Comparison of ENCODE assay signal across 8 mouse cellular contexts in the genomic region with DNA sequence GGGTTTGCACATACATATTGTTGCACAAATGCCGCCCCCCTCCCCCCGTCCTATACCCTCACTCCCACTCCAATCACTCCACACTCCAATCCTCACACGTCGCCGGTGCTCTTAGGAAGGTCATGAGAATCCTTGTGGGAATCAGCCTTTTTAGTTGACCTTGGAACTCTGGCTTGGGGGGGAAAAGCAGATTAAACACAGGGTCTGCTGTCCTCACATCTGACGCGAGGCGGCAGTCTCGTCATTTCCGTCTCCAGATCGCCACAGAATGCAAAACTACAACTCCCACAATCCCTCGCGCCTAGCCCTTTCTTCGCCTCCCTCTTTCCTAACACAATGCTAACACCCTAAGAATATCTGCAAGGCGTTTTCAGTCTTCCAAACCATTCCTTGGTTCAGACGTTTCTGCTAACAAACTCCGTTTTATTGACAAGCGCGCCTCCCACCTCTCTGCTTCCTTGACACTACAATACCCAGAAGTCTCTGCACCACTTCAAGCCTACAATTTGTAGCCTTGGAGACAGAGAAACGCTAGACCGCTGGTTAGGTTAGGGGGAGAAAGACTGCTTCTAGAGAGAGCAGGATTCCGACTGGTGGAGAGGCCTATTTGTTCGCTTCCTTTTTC. TPM values are rescaled to one million over a fixed set of nuclear protein-coding genes. Genes with fewer than 3 reads are reported as not detected.
DNase-seq lines count a peak whose midpoint lies in the region; ATAC-seq and TF ChIP-seq lines count a peak whose summit lies in the region.

No protein-coding gene starts in this region.

- TF ChIP-seq CTCF in CH12.LX (conservative IDR thresholded peaks at IDR 0.05 in 1 of 2, IDR thresholded peaks at IDR 0.05 in 1 of 2; ENCODE audit: low read depth in 2 of 2, low read length in 2 of 2): peak in 1 of 2 experiments; percentile 66; a peak in 2 of 4 replicates
- peak; percentile 39 for TF ChIP-seq CTCF in heart, postnatal 0 days (IDR thresholded peaks at IDR 0.05; ENCODE audit: low read depth)
- peak; percentile 48; the same call in 1 of the 2 replicates for TF ChIP-seq CTCF in testis, adult 2 months (IDR thresholded peaks at IDR 0.05; ENCODE audit: control insufficient read depth, insufficient read depth, insufficient replicate concordance, low read depth, low read length)

- peak; percentile 64 for TF ChIP-seq POLR2A in CH12.LX (IDR thresholded peaks at IDR 0.05; ENCODE audit: low read depth, low read length)
- TF ChIP-seq POLR2A in testis, adult 2 months (IDR thresholded peaks at IDR 0.05; ENCODE audit: control insufficient read depth, low read depth, low read length): peak; percentile 46

- peak overlapping the region; percentile 72 for H3K4me2 ChIP-seq in CH12.LX (ENCODE audit: insufficient read depth, low read depth, poor library complexity, severe bottlenecking)
- H3K4me2 ChIP-seq in forebrain, embryonic 11.5 days (ENCODE audit: low read depth, low read length, severe bottlenecking): peak overlapping the region; percentile 64
- peak overlapping the region; percentile 70 for H3K4me2 ChIP-seq in heart, postnatal 0 days (ENCODE audit: low read depth, low read length)
- peak overlapping the region; percentile 75 for H3K4me2 ChIP-seq in liver, embryonic 16.5 days (ENCODE audit: low read depth, low read length)
- H3K4me2 ChIP-seq in neural tube, embryonic 13.5 days: peak overlapping the region; percentile 60

- dilution Hi-C loops in CH12.LX (cut with MboI; ENCODE audit: extremely low pct_ligation_motif_present, extremely low pct_unique_long_range_greater_than_20kb, low sequenced_read_pairs): no loop called here

- no peaks in the 10 kb centered on the region; the same call in 1 of the 2 replicates for H3K79me2 ChIP-seq in CH12.LX (replicated peaks; ENCODE audit: control insufficient read depth, extremely low read depth, insufficient read depth, poor library complexity, severe bottlenecking)

- H3K9me3 ChIP-seq in CH12.LX (replicated peaks; ENCODE audit: low read length): no peaks in the 10 kb centered on the region
- no peaks in the 10 kb centered on the region for H3K9me3 ChIP-seq in forebrain, embryonic 11.5 days (ENCODE audit: control insufficient read depth, low read length)
- no peaks in the 10 kb centered on the region for H3K9me3 ChIP-seq in heart, postnatal 0 days (replicated peaks; ENCODE audit: control insufficient read depth, low read length)
- H3K9me3 ChIP-seq in liver, embryonic 16.5 days (replicated peaks; ENCODE audit: control insufficient read depth, low read length): no peaks in the 10 kb centered on the region
- no peaks in the 10 kb centered on the region for H3K9me3 ChIP-seq in neural tube, embryonic 13.5 days

- peak overlapping the region; percentile 66 to 84 (median 72) for H3K4me3 ChIP-seq in CH12.LX (replicated peaks in 1 of 3; ENCODE audit: low read depth in 2 of 3, low read length in 2 of 3, poor library complexity in 1 of 3)
- H3K4me3 ChIP-seq in forebrain, embryonic 11.5 days (ENCODE audit: low read depth, low read length): peak overlapping the region; percentile 44
- peak overlapping the region; percentile 61 for H3K4me3 ChIP-seq in heart, postnatal 0 days (ENCODE audit: low read depth, low read length)
- H3K4me3 ChIP-seq in liver, embryonic 16.5 days (ENCODE audit: low read depth, low read length): peak overlapping the region; percentile 64
- peak overlapping the region; percentile 51 for H3K4me3 ChIP-seq in neural tube, embryonic 13.5 days
- peak overlapping the region; percentile 85 for H3K4me3 ChIP-seq in testis, adult 2 months (ENCODE audit: control insufficient read depth, low read depth, low read length)

- no peak for TF ChIP-seq EP300 in CH12.LX (IDR thresholded peaks at IDR 0.05; ENCODE audit: low read length)
- no peak for TF ChIP-seq EP300 in heart, postnatal 0 days (IDR thresholded peaks at IDR 0.05; ENCODE audit: low read depth)

- peak; percentile 82 for DNase-seq in CH12.LX (ENCODE audit: extremely low read depth)
- DNase-seq in c-Kit-positive CD71-negative TER-119-negative erythroid progenitor cells, embryonic 14.5 days (ENCODE audit: low read depth): peak; percentile 83
- DNase-seq in forebrain, embryonic 11.5 days (ENCODE audit: low spot score): peak; percentile 87
- peak; percentile 89 for DNase-seq in heart, postnatal 0 days (ENCODE audit: low spot score)
- DNase-seq in kidney, postnatal 4 days: peak; percentile 83 to 89

- peak; percentile 44 for TF ChIP-seq RAD21 in CH12.LX (IDR thresholded peaks at IDR 0.05; ENCODE audit: low read depth, low read length)

- H3K27ac ChIP-seq in CH12.LX (ENCODE audit: insufficient read depth, low read depth): peak overlapping the region; percentile 50
- H3K27ac ChIP-seq in forebrain, embryonic 11.5 days (ENCODE audit: low read depth, low read length): peak overlapping the region; percentile 67
- H3K27ac ChIP-seq in heart, postnatal 0 days (ENCODE audit: low read depth): peak overlapping the region; percentile 82
- H3K27ac ChIP-seq in liver, embryonic 16.5 days (ENCODE audit: low read length): peak overlapping the region; percentile 85
- peak overlapping the region; percentile 82 for H3K27ac ChIP-seq in neural tube, embryonic 13.5 days (replicated peaks)
- H3K27ac ChIP-seq in testis, adult 2 months (ENCODE audit: control insufficient read depth, insufficient read depth, low read depth, low read length): peak overlapping the region; percentile 92

- no peaks in the 10 kb centered on the region for H3K27me3 ChIP-seq in CH12.LX (replicated peaks)
- H3K27me3 ChIP-seq in forebrain, embryonic 11.5 days (ENCODE audit: control insufficient read depth, insufficient read depth, low read length): no peaks in the 10 kb centered on the region
- no peaks in the 10 kb centered on the region for H3K27me3 ChIP-seq in heart, postnatal 0 days (ENCODE audit: control insufficient read depth, insufficient read depth, low read length)
- H3K27me3 ChIP-seq in liver, embryonic 16.5 days (ENCODE audit: control insufficient read depth, insufficient read depth, low read depth, low read length): no peaks in the 10 kb centered on the region
- H3K27me3 ChIP-seq in neural tube, embryonic 13.5 days: no peaks in the 10 kb centered on the region
- H3K27me3 ChIP-seq in testis, adult 2 months (ENCODE audit: control insufficient read depth, insufficient read depth, low read length): no peaks in the 10 kb centered on the region

- H3K4me1 ChIP-seq in CH12.LX (ENCODE audit: control insufficient read depth in 1 of 2, insufficient read depth in 2 of 2): peaks cover 11 to 25% of the 10 kb centered on the region in 2 experiments; a peak in 3 of 4 replicates
- H3K4me1 ChIP-seq in forebrain, embryonic 11.5 days (replicated peaks; ENCODE audit: control insufficient read depth, insufficient read depth, low read length): peaks cover 4% of the 10 kb centered on the region; the same call in 1 of the 2 replicates
- H3K4me1 ChIP-seq in heart, postnatal 0 days (ENCODE audit: control insufficient read depth, insufficient read depth): peaks cover 10% of the 10 kb centered on the region; the same call in 1 of the 2 replicates
- H3K4me1 ChIP-seq in liver, embryonic 16.5 days (ENCODE audit: control insufficient read depth, low read depth, low read length): peaks cover 31% of the 10 kb centered on the region
- peaks cover 29% of the 10 kb centered on the region for H3K4me1 ChIP-seq in neural tube, embryonic 13.5 days (replicated peaks)
- peaks cover 12% of the 10 kb centered on the region for H3K4me1 ChIP-seq in testis, adult 2 months (ENCODE audit: control insufficient read depth, insufficient read depth, low read length)

- in situ Hi-C loops in CH12.LX (cut with MboI; ENCODE audit: low pct_ligation_motif_present, low pct_unique_long_range_greater_than_20kb, low sequenced_read_pairs): loop anchor here (25.0 kb wide), 1 partner anchor 104 kb away; a partner anchor contains a TSS

- peaks cover 0 to 5% of the 10 kb centered on the region in 2 experiments for H3K36me3 ChIP-seq in CH12.LX (replicated peaks in 1 of 2; ENCODE audit: control insufficient read depth in 1 of 2, insufficient read depth in 1 of 2, low read length in 1 of 2)
- no peaks in the 10 kb centered on the region for H3K36me3 ChIP-seq in forebrain, embryonic 11.5 days (ENCODE audit: control insufficient read depth, insufficient read depth, low read length)
- no peaks in the 10 kb centered on the region for H3K36me3 ChIP-seq in heart, postnatal 0 days (replicated peaks; ENCODE audit: control insufficient read depth, insufficient read depth, low read length)
- no peaks in the 10 kb centered on the region for H3K36me3 ChIP-seq in liver, embryonic 16.5 days (ENCODE audit: control insufficient read depth, insufficient read depth)
- H3K36me3 ChIP-seq in neural tube, embryonic 13.5 days: no peaks in the 10 kb centered on the region
- H3K36me3 ChIP-seq in testis, adult 2 months (ENCODE audit: control insufficient read depth, insufficient read depth, low read length): no peaks in the 10 kb centered on the region

- under 1% methylated on average over 23 of the region's 23 CpGs for WGBS in forebrain, embryonic 11.5 days
- WGBS in heart, postnatal 0 days: 1% methylated on average over 23 of the region's 23 CpGs
- WGBS in liver, embryonic 16.5 days (ENCODE audit: insufficient replicate concordance): under 1% methylated on average over 23 of the region's 23 CpGs
- 1% methylated on average over 23 of the region's 23 CpGs for WGBS in neural tube, embryonic 13.5 days

- ATAC-seq in forebrain, embryonic 11.5 days (replicated peaks; ENCODE audit: low FRiP score): peak; percentile 66
- ATAC-seq in heart, postnatal 0 days (ENCODE audit: insufficient read depth, low read depth): peak; percentile 52
- peak; percentile 33 for ATAC-seq in liver, embryonic 16.5 days (ENCODE audit: low read depth)
- ATAC-seq in neural tube, embryonic 13.5 days (ENCODE audit: low read depth): peak; percentile 67

- H3K9ac ChIP-seq in CH12.LX (ENCODE audit: insufficient read depth, low read depth): peak overlapping the region; percentile 72
- peak overlapping the region; percentile 70 for H3K9ac ChIP-seq in forebrain, embryonic 11.5 days (ENCODE audit: low read length)
- peak overlapping the region; percentile 63 for H3K9ac ChIP-seq in heart, postnatal 0 days (replicated peaks; ENCODE audit: low read depth, low read length)
- H3K9ac ChIP-seq in liver, embryonic 16.5 days (ENCODE audit: low read depth, low read length): peak overlapping the region; percentile 54
- H3K9ac ChIP-seq in neural tube, embryonic 13.5 days: peak overlapping the region; percentile 78

RNA-seq across cellular contexts. Expression of a gene that starts 2.8 kb away (rescaled TPM):
- total RNA-seq in CH12.LX (2012; rRNA removed) (0.50 and 0.51 TPM in 2 replicates), CH12.LX (2014; rRNA removed) (0.46 and 0.58 TPM in 2 replicates)
- polyA plus RNA-seq in CH12.LX (2012; ENCODE audit: insufficient read length, low read depth): 0.56 and 0.87 TPM in 2 replicates
- 10.7 and 10.9 TPM in 2 replicates for polyA plus RNA-seq in forebrain, embryonic 11.5 days (2014; fragmentation: Nextera tagmentation; extraction: Ambion mirVana)
- 0.95 and 2.7 TPM in 2 replicates for total RNA-seq in heart, postnatal 0 days (2014; rRNA removed; ENCODE audit: low replicate concordance)
- polyA plus RNA-seq in heart, postnatal 0 days (2015; fragmentation: Nextera tagmentation; extraction: Ambion mirVana): 3.3 and 4.7 TPM in 2 replicates
- 3.6 and 4.4 TPM in 2 replicates for polyA plus RNA-seq in liver, embryonic 16.5 days (2015; fragmentation: Nextera tagmentation; extraction: Ambion mirVana)
- 17.7 and 17.8 TPM in 2 replicates for polyA plus RNA-seq in neural tube, embryonic 13.5 days (2015; fragmentation: Nextera tagmentation; extraction: Ambion mirVana)
- polyA plus RNA-seq in testis, adult 2 months (2012; rRNA removed): 2.6 and 3.1 TPM in 2 replicates

RNA-seq across cellular contexts. Expression of a gene that starts 31.1 kb away (rescaled TPM):
- not detected in 2 replicates for total RNA-seq in CH12.LX (2012; rRNA removed)
- not detected in 2 replicates for total RNA-seq in CH12.LX (2014; rRNA removed)
- polyA plus RNA-seq in CH12.LX (2012; ENCODE audit: insufficient read length, low read depth): not detected in 2 replicates
- not detected in 2 replicates for polyA plus RNA-seq in forebrain, embryonic 11.5 days (2014; fragmentation: Nextera tagmentation; extraction: Ambion mirVana)
- not detected in 2 replicates for total RNA-seq in heart, postnatal 0 days (2014; rRNA removed; ENCODE audit: low replicate concordance)
- polyA plus RNA-seq in heart, postnatal 0 days (2015; fragmentation: Nextera tagmentation; extraction: Ambion mirVana): not detected in 2 replicates
- polyA plus RNA-seq in liver, embryonic 16.5 days (2015; fragmentation: Nextera tagmentation; extraction: Ambion mirVana): not detected in 2 replicates
- polyA plus RNA-seq in neural tube, embryonic 13.5 days (2015; fragmentation: Nextera tagmentation; extraction: Ambion mirVana): not detected in 2 replicates
- polyA plus RNA-seq in testis, adult 2 months (2012; rRNA removed): 0.35 and 0.46 TPM in 2 replicates

RNA-seq across cellular contexts. Expression of a gene that starts 47.5 kb away (rescaled TPM):
- total RNA-seq in CH12.LX (2012; rRNA removed): not detected in 2 replicates
- not detected in 2 replicates for total RNA-seq in CH12.LX (2014; rRNA removed)
- polyA plus RNA-seq in CH12.LX (2012; ENCODE audit: insufficient read length, low read depth): not detected in 2 replicates
- 5.9 and 6.6 TPM in 2 replicates for polyA plus RNA-seq in forebrain, embryonic 11.5 days (2014; fragmentation: Nextera tagmentation; extraction: Ambion mirVana)
- 3.1 TPM in 1 of 2 replicates, not detected in the other for total RNA-seq in heart, postnatal 0 days (2014; rRNA removed; ENCODE audit: low replicate concordance)
- 2.6 and 3.1 TPM in 2 replicates for polyA plus RNA-seq in heart, postnatal 0 days (2015; fragmentation: Nextera tagmentation; extraction: Ambion mirVana)
- 0.45 and 0.89 TPM in 2 replicates for polyA plus RNA-seq in liver, embryonic 16.5 days (2015; fragmentation: Nextera tagmentation; extraction: Ambion mirVana)
- polyA plus RNA-seq in neural tube, embryonic 13.5 days (2015; fragmentation: Nextera tagmentation; extraction: Ambion mirVana): 10.4 and 14.0 TPM in 2 replicates
- polyA plus RNA-seq in testis, adult 2 months (2012; rRNA removed): 1.2 and 1.7 TPM in 2 replicates

RNA-seq across cellular contexts. Expression of a gene that starts 60.0 kb away (rescaled TPM):
- total RNA-seq in CH12.LX (2012; rRNA removed): not detected in 2 replicates
- total RNA-seq in CH12.LX (2014; rRNA removed): not detected in 2 replicates
- polyA plus RNA-seq in CH12.LX (2012; ENCODE audit: insufficient read length, low read depth): not detected in 2 replicates
- polyA plus RNA-seq in forebrain, embryonic 11.5 days (2014; fragmentation: Nextera tagmentation; extraction: Ambion mirVana): 3.9 and 4.1 TPM in 2 replicates
- total RNA-seq in heart, postnatal 0 days (2014; rRNA removed; ENCODE audit: low replicate concordance): not detected in 2 replicates
- 0.44 and 0.51 TPM in 2 replicates for polyA plus RNA-seq in heart, postnatal 0 days (2015; fragmentation: Nextera tagmentation; extraction: Ambion mirVana)
- 0.11 and 0.13 TPM in 2 replicates for polyA plus RNA-seq in liver, embryonic 16.5 days (2015; fragmentation: Nextera tagmentation; extraction: Ambion mirVana)
- polyA plus RNA-seq in neural tube, embryonic 13.5 days (2015; fragmentation: Nextera tagmentation; extraction: Ambion mirVana): 6.7 and 7.4 TPM in 2 replicates
- polyA plus RNA-seq in testis, adult 2 months (2012; rRNA removed): 0.88 and 1.1 TPM in 2 replicates

Comparison
In these comparisons a context has a peak if more than half of its experiments do, and no peak if none do; other contexts are left out.
1. Peak in every context shown above with its lines: DNase-seq, ATAC-seq, H3K4me3 ChIP-seq and H3K27ac ChIP-seq.